Mouse (Mus musculus) forebrain, embryonic 15.5 days (tissue): ENCODE measurements around the gene Trim13. TPM values are rescaled to one million over a fixed set of nuclear protein-coding genes. Genes with fewer than 3 reads are reported as not detected.

Experiments
- ATAC-seq: fragments of 200-750 bp; cut with Nextera tagmentation; replicated peaks from 2 replicates; pipeline ENCODE4 v1.8.0; 2017; ENCODE audit warnings: mild to moderate bottlenecking, moderate TSS enrichment, moderate library complexity
- H3K27ac ChIP-seq: fragments of 300-500 bp; sonication (generic); replicated peaks from 2 replicates; pipeline ENCODE4 v1.5.1; 2015; ENCODE audit warnings: mild to moderate bottlenecking, inconsistent platforms
- H3K27me3 ChIP-seq: fragments of 300-500 bp; sonication (generic); 2 replicates; pipeline ENCODE4 v1.6.1; 2015; ENCODE audit warnings: inconsistent platforms
- H3K36me3 ChIP-seq: fragments of 300-500 bp; sonication (generic); 2 replicates; pipeline ENCODE4 v1.6.1; 2015; ENCODE audit warnings: mild to moderate bottlenecking, inconsistent platforms
- H3K4me1 ChIP-seq: fragments of 300-500 bp; sonication (generic); 2 replicates; pipeline ENCODE4 v1.6.1; 2015; ENCODE audit warnings: inconsistent platforms
- H3K4me2 ChIP-seq: fragments of 300-500 bp; sonication (generic); replicated peaks from 2 replicates; pipeline ENCODE4 v1.6.1; 2015; ENCODE audit warnings: mild to moderate bottlenecking, inconsistent platforms
- H3K4me3 ChIP-seq: fragments of 300-500 bp; sonication (generic); 2 replicates; pipeline ENCODE4 v1.5.1; 2015; ENCODE audit warnings: mild to moderate bottlenecking, inconsistent platforms
- H3K9ac ChIP-seq: fragments of 300-500 bp; sonication (generic); replicated peaks from 2 replicates; pipeline ENCODE4 v1.6.1; 2015; ENCODE audit warnings: mild to moderate bottlenecking, inconsistent platforms
- H3K9me3 ChIP-seq: fragments of 300-500 bp; sonication (generic); 2 replicates; pipeline ENCODE4 v1.6.1; 2016; ENCODE audit warnings: inconsistent platforms
- WGBS: fragments of 180-500 bp; shearing (Covaris S2); methylation state at CpG from one replicate; pipeline ENCODE4 v1.1.7; 2015; ENCODE audit warnings: mixed read lengths; 5-methylcytosine and 5-hydroxymethylcytosine counted together
- microRNA counts: library from miRNA; unstranded; fragments of <30 nt; microRNA quantifications from one replicate; lab custom pipeline; 2016
- microRNA-seq: library from miRNA; unstranded; fragments of <30 nt; microRNA quantifications from one replicate; pipeline ENCODE4, GENCODE M21; 2016
- polyA plus RNA-seq: library from polyadenylated mRNA; unstranded; fragments of >200 nt; fragmentation: Nextera tagmentation; extraction: Ambion mirVana; gene quantifications from 2 replicates; pipeline ENCODE4 v1.2.1, GENCODE M21; 2015

The Trim13 gene
- polyA plus RNA-seq, 1 experiment from 2014 or later = 65.6 TPM

DNA sequence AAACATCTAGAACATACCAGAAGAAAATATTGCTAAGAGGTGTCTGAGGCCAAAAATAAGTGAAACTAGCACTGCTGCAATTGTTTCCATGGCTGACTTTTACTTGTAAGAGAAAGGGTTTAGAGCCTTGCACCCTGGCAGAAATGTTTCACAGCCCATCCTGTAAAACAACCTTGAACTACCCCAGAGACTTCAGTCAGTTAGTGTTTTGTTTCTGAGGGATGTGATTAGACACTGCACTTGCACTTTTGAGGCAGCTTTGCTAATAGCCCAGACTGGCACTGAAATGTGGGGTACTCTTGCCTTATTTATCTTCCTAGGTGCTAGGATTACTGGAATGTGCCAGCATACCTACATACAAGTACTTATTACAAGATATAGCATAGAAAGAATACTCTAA is 37.9 kb downstream of the Trim13 start:
- no peaks in the 10 kb centered on the region for H3K4me1 ChIP-seq
- H3K36me3 ChIP-seq = peaks cover 4% of the 10 kb centered on the region; the same call in 1 of the 2 replicates
- no peak overlapping the region for H3K9ac ChIP-seq
- no peak overlapping the region for H3K27ac ChIP-seq
- no peaks in the 10 kb centered on the region for H3K9me3 ChIP-seq
- H3K27me3 ChIP-seq = no peaks in the 10 kb centered on the region
- no peak overlapping the region for H3K4me3 ChIP-seq
- no peak overlapping the region for H3K4me2 ChIP-seq
- ATAC-seq = no peak

GRCm38 (mm10) chr14:61642668-61643067 is 44.6 kb downstream of the Trim13 start:
- no peak for ATAC-seq
- 32% methylated on average over 1 of the region's 1 CpGs for WGBS
- Histone ChIP-seq H3K4me2 (no peak overlapping the region), H3K27me3 (no peaks in the 10 kb centered on the region), H3K4me1 (no peaks in the 10 kb centered on the region), H3K9me3 (no peaks in the 10 kb centered on the region), H3K27ac (no peak overlapping the region), H3K36me3 (no peaks in the 10 kb centered on the region), H3K9ac (no peak overlapping the region), H3K4me3 (no peak overlapping the region)

GRCm38 (mm10) chr14:61645547-61645946 is 47.5 kb downstream of the Trim13 start:
- Histone ChIP-seq H3K9ac (no peak overlapping the region), H3K4me1 (peaks cover 7% of the 10 kb centered on the region; the same call in 1 of the 2 replicates), H3K9me3 (no peaks in the 10 kb centered on the region), H3K4me2 (peak overlapping the region; percentile 32), H3K27me3 (no peaks in the 10 kb centered on the region), H3K36me3 (no peaks in the 10 kb centered on the region), H3K27ac (no peak overlapping the region), H3K4me3 (peak overlapping the region; percentile 23)
- ATAC-seq = no peak
- 19% methylated on average over 1 of the region's 1 CpGs for WGBS

DNA sequence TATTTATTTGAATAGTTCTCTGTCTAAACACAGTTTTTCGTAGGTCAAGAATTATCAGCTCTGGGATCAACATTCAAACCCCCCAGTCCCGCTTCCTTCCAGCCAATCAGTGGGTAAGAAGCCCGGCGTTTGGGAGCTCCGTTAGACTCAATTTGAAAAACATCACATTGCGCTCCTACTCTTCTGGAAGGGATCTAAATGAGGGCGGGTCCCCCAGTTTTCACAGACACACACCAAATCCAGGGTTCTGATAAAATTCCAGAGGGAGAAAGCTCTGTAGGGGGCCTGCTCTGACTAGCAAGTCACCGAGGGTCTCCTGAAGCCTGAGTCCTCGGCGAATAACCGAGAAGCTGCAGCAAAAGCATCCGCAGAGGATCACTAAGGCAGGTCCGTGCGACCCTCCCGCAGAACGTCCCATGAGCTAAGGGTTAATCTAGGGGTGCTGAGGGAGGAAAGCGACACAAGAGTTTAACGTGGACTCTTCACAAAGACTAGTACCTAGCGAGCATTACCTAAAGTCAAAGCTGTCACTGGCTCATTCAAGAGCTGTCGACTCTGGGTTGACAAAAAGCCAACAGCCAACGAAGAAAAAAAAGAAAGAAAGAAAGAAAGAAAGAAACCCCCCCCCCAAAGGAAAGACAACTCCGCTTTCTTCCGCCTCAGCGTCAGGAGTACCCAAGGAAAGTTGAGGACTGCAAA is 49.3 kb downstream of the Trim13 start:
- no peaks in the 10 kb centered on the region for H3K27me3 ChIP-seq
- WGBS = under 1% methylated on average over 24 of the region's 24 CpGs
- peak overlapping the region; percentile 91 for H3K27ac ChIP-seq
- H3K36me3 ChIP-seq = no peaks in the 10 kb centered on the region
- ATAC-seq = no peak
- H3K9me3 ChIP-seq = no peaks in the 10 kb centered on the region
- H3K4me2 ChIP-seq = peak overlapping the region; percentile 54
- H3K4me3 ChIP-seq = peak overlapping the region; percentile 77
- peaks cover 16% of the 10 kb centered on the region for H3K4me1 ChIP-seq
- peak overlapping the region; percentile 79 for H3K9ac ChIP-seq

DNA sequence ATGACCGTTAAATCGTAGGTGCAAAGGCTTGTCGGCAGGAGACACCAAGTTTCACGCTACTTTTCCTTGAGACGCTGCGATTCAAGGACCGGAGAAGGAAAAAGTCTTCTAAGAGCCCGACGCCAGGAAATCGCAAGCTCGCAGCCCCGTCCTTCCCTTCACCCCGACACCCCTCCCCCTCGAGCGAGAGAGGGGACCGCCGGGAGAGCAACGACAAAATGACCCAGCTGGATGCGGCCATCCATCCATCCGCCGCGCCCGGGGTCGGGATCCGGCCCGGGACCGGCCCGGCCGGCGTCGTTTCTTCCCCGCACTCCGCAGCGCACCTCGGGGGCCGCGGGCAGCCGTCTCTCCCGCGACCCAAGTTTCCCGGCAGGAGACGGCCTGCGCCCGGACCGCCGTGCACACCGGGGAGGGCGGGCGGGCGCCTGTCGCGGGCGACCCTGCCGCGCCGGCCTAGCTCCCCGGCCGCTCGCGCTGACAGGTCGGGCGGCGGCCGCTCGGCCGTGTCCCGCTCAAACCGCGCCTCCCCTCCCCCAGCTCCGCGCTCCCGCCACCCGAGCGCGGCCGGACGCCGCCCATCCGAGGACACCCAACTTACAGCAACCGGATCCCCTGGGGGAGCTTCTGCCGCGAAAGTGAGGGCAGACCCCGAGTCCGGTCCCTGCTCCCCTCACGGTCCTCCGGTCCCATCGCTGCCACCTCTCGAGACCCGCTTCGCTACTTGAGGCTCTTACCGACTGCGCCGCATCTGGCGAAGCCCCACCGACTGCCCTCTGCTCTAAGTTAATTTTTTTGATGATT is 50.0 kb downstream of the Trim13 start:
- WGBS = under 1% methylated on average over 67 of the region's 95 CpGs
- Histone ChIP-seq H3K9me3 (no peaks in the 10 kb centered on the region), H3K4me2 (peak overlapping the region; percentile 54), H3K36me3 (no peaks in the 10 kb centered on the region), H3K4me1 (peaks cover 16% of the 10 kb centered on the region), H3K27ac (peak overlapping the region; percentile 91), H3K4me3 (peak overlapping the region; percentile 77), H3K27me3 (no peaks in the 10 kb centered on the region), H3K9ac (peak overlapping the region; percentile 79)
- ATAC-seq = peak; percentile 78

DNA sequence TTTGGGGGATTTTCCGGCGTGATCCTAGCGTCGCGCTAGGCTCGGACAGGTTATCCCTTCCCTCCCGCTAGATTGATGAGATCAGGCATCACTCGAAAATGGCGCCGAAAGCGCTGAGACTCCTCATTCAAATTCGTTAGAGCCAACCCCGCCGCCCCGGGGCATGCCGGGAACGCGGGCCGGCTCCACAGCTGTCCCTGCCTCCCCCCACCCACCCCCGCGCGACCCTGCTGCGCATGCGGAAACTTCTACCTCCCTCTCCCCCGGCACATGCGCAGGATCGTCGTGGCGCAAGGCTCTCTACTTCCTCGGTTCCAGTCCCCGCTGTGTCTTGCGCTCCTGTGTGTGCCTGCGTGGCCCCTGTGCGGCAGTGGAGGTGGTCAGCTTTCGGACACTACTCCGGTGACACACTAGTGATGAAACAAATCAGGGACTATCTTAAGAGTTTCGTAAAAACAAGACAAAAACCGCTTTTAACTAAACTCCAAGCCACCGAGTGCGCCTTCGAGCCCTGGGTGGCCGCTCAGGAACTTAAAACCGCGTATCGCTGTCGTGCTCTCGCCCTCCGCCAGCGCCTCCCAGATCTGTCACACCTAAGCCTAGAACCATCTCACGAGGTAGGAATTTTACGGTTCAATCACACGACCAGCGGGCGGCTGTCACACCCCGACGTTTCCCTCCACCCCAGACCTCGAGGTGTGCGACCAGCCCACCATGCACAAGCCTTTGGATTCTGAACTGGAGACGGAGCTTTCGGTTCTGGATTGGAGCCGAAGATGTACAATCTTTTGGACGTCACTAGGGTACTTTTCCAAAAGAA is 50.8 kb downstream of the Trim13 start:
- Histone ChIP-seq H3K36me3 (no peaks in the 10 kb centered on the region), H3K9ac (peak overlapping the region; percentile 79), H3K27me3 (no peaks in the 10 kb centered on the region), H3K4me1 (peaks cover 16% of the 10 kb centered on the region), H3K4me3 (peak overlapping the region; percentile 77), H3K27ac (peak overlapping the region; percentile 91), H3K9me3 (no peaks in the 10 kb centered on the region), H3K4me2 (peak overlapping the region; percentile 61)
- 3% methylated on average over 62 of the region's 62 CpGs for WGBS
- peak; percentile 95 for ATAC-seq

GRCm38 (mm10) chr14:61650291-61650960 is 52.4 kb downstream of the Trim13 start:
- WGBS = 41% methylated on average over 9 of the region's 9 CpGs
- H3K4me2 ChIP-seq = no peak overlapping the region
- 0 out of 2 replicates have a peak overlapping the region, but pooled peaks have one; percentile 5 for H3K27ac ChIP-seq

More at GRCm38 (mm10) chr14:61650291-61650960, 52.4 kb downstream of the Trim13 start:
- peaks cover 16% of the 10 kb centered on the region for H3K4me1 ChIP-seq
- no peak overlapping the region for H3K4me3 ChIP-seq
- H3K9ac ChIP-seq = no peak overlapping the region
- no peak for ATAC-seq
- H3K9me3 ChIP-seq = no peaks in the 10 kb centered on the region
- no peaks in the 10 kb centered on the region for H3K27me3 ChIP-seq
- no peaks in the 10 kb centered on the region for H3K36me3 ChIP-seq

MicroRNAs within 50 kb of the gene (microRNA counts, 519-probe panel; counts per million panel counts)
- microRNA mmu-miR-15a (lab: Ali Mortazavi, UCI) = 4,518 counts per million, percentile 95 among the panel's probes with 10 or more counts
- microRNA mmu-miR-16 (lab: Ali Mortazavi, UCI) = 5,301 counts per million, percentile 99 among the panel's probes with 10 or more counts

Small RNA genes lying within 50 kb of the gene (microRNA-seq; reads per million reads assigned to microRNA genes)
- gene Mir15a (9,028 reads per million, percentile 95 among the genes with 10 or more reads in this experiment), gene Mir16-1 (5,366 reads per million, percentile 91 among the genes with 10 or more reads in this experiment)

Other genes with a start within 250 kb of the Trim13 start
- gene Ebpl, start 237.8 kb upstream of the Trim13 start, polyA plus RNA-seq = 11.1 TPM in 2 replicates
- 82.1 TPM in 2 replicates for gene Kpna3, start 158.4 kb upstream of the Trim13 start, polyA plus RNA-seq
- gene Spryd7, start 41.4 kb upstream of the Trim13 start, polyA plus RNA-seq = 39.8 and 40.4 TPM in 2 replicates
- 3.1 and 4.0 TPM in 2 replicates for gene Kcnrg, start 9.2 kb downstream of the Trim13 start, polyA plus RNA-seq